Mouse (Mus musculus) CH12.LX (cell line): ENCODE measurements at regions not wholly inside any gene's neighbourhood (a gene's known extent, or its start where the extent isn't known, plus 50 kb on each side); places are given as distances from the start of the nearest gene placed in this dataset.

Source experiments
- DNase-seq: peaks from one replicate; pipeline ENCODE4 v3.0.0-alpha.2; 2013; ENCODE audit errors: extremely low read depth
- H3K27ac ChIP-seq: 2 replicates; pipeline ENCODE4 v1.5.1; 2012; ENCODE audit warnings: low read depth, mild to moderate bottlenecking, control low read depth, moderate library complexity; ENCODE audit not compliant: insufficient read depth
- H3K27me3 ChIP-seq: replicated peaks from 2 replicates; pipeline ENCODE3; 2012; ENCODE audit warnings: inconsistent platforms
- H3K36me3 ChIP-seq, 2 experiments: replicated peaks in 1 of 2; 2 replicates each; pipeline versions ENCODE3 to v1.6.1; 2012; ENCODE audit warnings: inconsistent platforms in 1 of 2, low read length in 1 of 2, mild to moderate bottlenecking in 1 of 2, mixed read lengths in 1 of 2, moderate library complexity in 1 of 2; ENCODE audit not compliant: control insufficient read depth in 1 of 2, insufficient read depth in 1 of 2
- H3K4me1 ChIP-seq, 2 experiments: 2 replicates each; pipeline ENCODE4 v1.6.1; 2012; ENCODE audit warnings: inconsistent platforms in 1 of 2, moderate library complexity in 1 of 2; ENCODE audit not compliant: insufficient read depth in 2 of 2, control insufficient read depth in 1 of 2
- H3K4me2 ChIP-seq: 2 replicates; pipeline ENCODE4 v1.6.1; 2012; ENCODE audit warnings: low read depth, mild to moderate bottlenecking, control low read depth; ENCODE audit not compliant: poor library complexity, insufficient read depth, severe bottlenecking
- H3K4me3 ChIP-seq, 3 experiments: fragments of 150-350 bp in 1 of 3; sonication (generic) in 1 of 3; replicated peaks in 1 of 3; 2 replicates each; pipeline versions ENCODE3 to v1.5.1; 2011 to 2012; ENCODE audit warnings: low read depth in 2 of 3, low read length in 2 of 3, mild to moderate bottlenecking in 2 of 3, moderate library complexity in 2 of 3, control low read depth in 1 of 3, improper control_type of control experiment in 1 of 3, inconsistent platforms in 1 of 3, mixed read lengths in 1 of 3; ENCODE audit not compliant: poor library complexity in 1 of 3
- H3K79me2 ChIP-seq: replicated peaks from 2 replicates; pipeline ENCODE4 v1.6.1; 2012; ENCODE audit warnings: mild to moderate bottlenecking, moderate library complexity; ENCODE audit not compliant: control insufficient read depth, poor library complexity, insufficient read depth, severe bottlenecking; ENCODE audit errors: extremely low read depth
- H3K9ac ChIP-seq: 2 replicates; pipeline ENCODE4 v1.6.1; 2012; ENCODE audit warnings: low read depth, mild to moderate bottlenecking, control low read depth, moderate library complexity; ENCODE audit not compliant: insufficient read depth
- H3K9me3 ChIP-seq: replicated peaks from 2 replicates; pipeline ENCODE3; 2012; ENCODE audit warnings: low read length, inconsistent platforms, mixed read lengths
- BHLHE40 ChIP-seq: IDR thresholded peaks from 2 replicates; pipeline ENCODE4 v1.6.1; 2011; ENCODE audit warnings: mild to moderate bottlenecking, low read depth, low read length, improper control_type of control experiment
- CHD1 ChIP-seq: IDR thresholded peaks from 2 replicates; pipeline ENCODE4 v1.6.1; 2012; ENCODE audit warnings: low read depth, low read length, improper control_type of control experiment, inconsistent platforms
- CHD2 ChIP-seq: IDR thresholded peaks from 2 replicates; pipeline ENCODE4 v1.6.1; 2011; ENCODE audit warnings: low read length, improper control_type of control experiment
- ELF1 ChIP-seq: IDR thresholded peaks from 2 replicates; pipeline ENCODE4 v1.6.1; 2014; ENCODE audit warnings: low read depth, mild to moderate bottlenecking, inconsistent platforms, low read length, improper control_type of control experiment
- EP300 ChIP-seq: IDR thresholded peaks from 2 replicates; pipeline ENCODE4 v1.6.1; 2011; ENCODE audit warnings: low read length, improper control_type of control experiment
- ETS1 ChIP-seq: conservative IDR thresholded peaks from 2 replicates; pipeline ENCODE4 v1.6.1; 2012; ENCODE audit warnings: low read depth, mild to moderate bottlenecking, inconsistent platforms, low read length, improper control_type of control experiment, moderate library complexity
- GABPA ChIP-seq: IDR thresholded peaks from 2 replicates; pipeline ENCODE4 v1.6.1; 2012; ENCODE audit warnings: low read depth, low read length, improper control_type of control experiment, inconsistent platforms; ENCODE audit not compliant: insufficient replicate concordance
- HCFC1 ChIP-seq: IDR thresholded peaks from 2 replicates; pipeline ENCODE4 v1.6.1; 2012; ENCODE audit warnings: low read depth, mild to moderate bottlenecking, inconsistent platforms, low read length, improper control_type of control experiment
- IRF4 ChIP-seq: IDR thresholded peaks from 2 replicates; pipeline ENCODE4 v1.6.1; 2014; ENCODE audit warnings: low read depth, mild to moderate bottlenecking, inconsistent platforms, low read length, improper control_type of control experiment
- JUN ChIP-seq: IDR thresholded peaks from 2 replicates; pipeline ENCODE4 v1.6.1; 2011; ENCODE audit warnings: low read depth, mild to moderate bottlenecking, low read length, improper control_type of control experiment, moderate library complexity; ENCODE audit not compliant: insufficient read depth
- JUND ChIP-seq: conservative IDR thresholded peaks from 2 replicates; pipeline ENCODE4 v1.6.1; 2011; ENCODE audit warnings: low read depth, low read length, improper control_type of control experiment
- MAFK ChIP-seq: IDR thresholded peaks from 2 replicates; pipeline ENCODE4 v1.6.1; 2011; ENCODE audit warnings: low read length, improper control_type of control experiment; ENCODE audit not compliant: insufficient replicate concordance
- MAX ChIP-seq: IDR thresholded peaks from 2 replicates; pipeline ENCODE4 v1.6.1; 2011; ENCODE audit warnings: low read length, improper control_type of control experiment
- MAZ ChIP-seq: IDR thresholded peaks from 2 replicates; pipeline ENCODE4 v1.6.1; 2012; ENCODE audit warnings: low read depth, mild to moderate bottlenecking, inconsistent platforms, low read length, improper control_type of control experiment, moderate library complexity
- MEF2A ChIP-seq: IDR thresholded peaks from 2 replicates; pipeline ENCODE4 v1.6.1; 2014; ENCODE audit warnings: low read depth, mild to moderate bottlenecking, inconsistent platforms, low read length, improper control_type of control experiment, borderline replicate concordance
- MXI1 ChIP-seq: IDR thresholded peaks from 2 replicates; pipeline ENCODE4 v1.6.1; 2011; ENCODE audit warnings: mild to moderate bottlenecking, low read depth, low read length, improper control_type of control experiment
- NRF1 ChIP-seq: IDR thresholded peaks from 2 replicates; pipeline ENCODE4 v1.6.1; 2014; ENCODE audit warnings: low read depth, mild to moderate bottlenecking, inconsistent platforms, low read length, improper control_type of control experiment, moderate library complexity
- RAD21 ChIP-seq: IDR thresholded peaks from 2 replicates; pipeline ENCODE4 v1.6.1; 2011; ENCODE audit warnings: low read depth, mild to moderate bottlenecking, low read length, improper control_type of control experiment, moderate library complexity
- RCOR1 ChIP-seq: conservative IDR thresholded peaks from 2 replicates; pipeline ENCODE4 v1.6.1; 2012; ENCODE audit warnings: low read depth, mild to moderate bottlenecking, inconsistent platforms, low read length, improper control_type of control experiment
- SMC3 ChIP-seq: IDR thresholded peaks from 2 replicates; pipeline ENCODE4 v1.6.1; 2011; ENCODE audit warnings: low read depth, low read length, improper control_type of control experiment
- TBP ChIP-seq: conservative IDR thresholded peaks from 2 replicates; pipeline ENCODE4 v1.6.1; 2011; ENCODE audit warnings: low read depth, low read length, improper control_type of control experiment
- UBTF ChIP-seq: IDR thresholded peaks from 2 replicates; pipeline ENCODE4 v1.6.1; 2012; ENCODE audit warnings: low read depth, mild to moderate bottlenecking, inconsistent platforms, low read length, improper control_type of control experiment, moderate library complexity
- ZC3H11A ChIP-seq: IDR thresholded peaks from 2 replicates; pipeline ENCODE4 v1.6.1; 2012; ENCODE audit warnings: low read depth, mild to moderate bottlenecking, inconsistent platforms, low read length, improper control_type of control experiment
- ZKSCAN1 ChIP-seq: IDR thresholded peaks from 2 replicates; pipeline ENCODE4 v1.6.1; 2012; ENCODE audit warnings: low read depth, inconsistent platforms, low read length, improper control_type of control experiment, borderline replicate concordance
- ZNF384 ChIP-seq: IDR thresholded peaks from 2 replicates; pipeline ENCODE4 v1.6.1; 2012; ENCODE audit warnings: low read depth, low read length, improper control_type of control experiment, inconsistent platforms
- dilution Hi-C: fragments of 300-500 bp; cut with MboI; formaldehyde crosslinking; loops from 2 replicates; pipeline ENCODE4 v1.14.3; 2020; ENCODE audit warnings: low sequenced_read_pairs; ENCODE audit not compliant: extremely low pct_unique_long_range_greater_than_20kb, extremely low pct_ligation_motif_present
- in situ Hi-C: fragments of 300-500 bp; cut with MboI; formaldehyde crosslinking; loops from 3 replicates; pipeline ENCODE4 v1.14.3; 2019; ENCODE audit warnings: low sequenced_read_pairs, low pct_ligation_motif_present, low pct_unique_long_range_greater_than_20kb, mixed read lengths

GRCm38 (mm10) chr13:52403805-52404204 lies 127.3 kb downstream of the Diras2 start:
- Histone ChIP-seq H3K27ac (no peak overlapping the region), H3K79me2 (no peaks in the 10 kb centered on the region), H3K4me1 (no peaks in the 10 kb centered on the region; a peak in 1 of 4 replicates), H3K9me3 (no peaks in the 10 kb centered on the region), H3K4me3 (no peak overlapping the region), H3K4me2 (no peak overlapping the region), H3K36me3 (no peaks in the 10 kb centered on the region), H3K27me3 (no peaks in the 10 kb centered on the region), H3K9ac (no peak overlapping the region)
- in situ Hi-C loops (no loop called here), dilution Hi-C loops (no loop called here)
- DNase-seq = no peak
- TF ChIP-seq ZNF384 (no peak), BHLHE40 (no peak)

- Histone ChIP-seq H3K9me3 (peaks cover 7% of the 10 kb centered on the region), H3K9ac (no peak overlapping the region), H3K79me2 (no peaks in the 10 kb centered on the region), H3K36me3 (no peaks in the 10 kb centered on the region), H3K4me1 (peaks cover 0 to 3% of the 10 kb centered on the region in 2 experiments; a peak in 1 of 4 replicates), H3K27ac (no peak overlapping the region), H3K27me3 (no peaks in the 10 kb centered on the region), H3K4me2 (no peak overlapping the region), H3K4me3 (no peak overlapping the region)
- dilution Hi-C loops = no loop called here
- TF ChIP-seq ETS1 (no peak), IRF4 (no peak), CHD2 (no peak), ZKSCAN1 (no peak), UBTF (no peak), SMC3 (no peak), JUN (no peak), MEF2A (no peak), MAZ (no peak), TBP (no peak), EP300 (no peak)
- DNase-seq = no peak
- in situ Hi-C loops = no loop called here
Measured at GRCm38 (mm10) chr13:52416301-52416700, 114.8 kb downstream of the Diras2 start.

- Histone ChIP-seq H3K79me2 (no peaks in the 10 kb centered on the region), H3K4me1 (no peaks in the 10 kb centered on the region), H3K36me3 (no peaks in the 10 kb centered on the region), H3K27me3 (no peaks in the 10 kb centered on the region), H3K9ac (no peak overlapping the region), H3K4me3 (no peak overlapping the region), H3K4me2 (no peak overlapping the region), H3K27ac (no peak overlapping the region), H3K9me3 (no peaks in the 10 kb centered on the region)
- dilution Hi-C loops = no loop called here
- TF ChIP-seq MXI1 (no peak), ELF1 (no peak), RCOR1 (no peak), CHD1 (no peak), ETS1 (no peak), BHLHE40 (no peak), JUN (no peak), IRF4 (no peak), GABPA (no peak), UBTF (no peak), MAFK (no peak), CHD2 (no peak), ZC3H11A (no peak), HCFC1 (no peak), JUND (no peak), MAX (no peak), ZKSCAN1 (no peak), RAD21 (no peak), NRF1 (no peak)
- in situ Hi-C loops = no loop called here
- no peak for DNase-seq
Measured at GRCm38 (mm10) chr13:52422456-52422855, 108.6 kb downstream of the Diras2 start.
